Mouse (Mus musculus) hindbrain, embryonic 11.5 days (tissue): ENCODE results near the gene Jund. TPM values are rescaled to one million over a fixed set of nuclear protein-coding genes. Genes with fewer than 3 reads are reported as not detected.

Experiments
- ATAC-seq: fragments of 200-750 bp; cut with Nextera tagmentation; 2 replicates; pipeline ENCODE4 v1.8.0; 2017; ENCODE audit warnings: mild to moderate bottlenecking, moderate TSS enrichment, moderate library complexity; ENCODE audit not compliant: low FRiP score
- DNase-seq: peaks from one replicate; pipeline ENCODE4 v3.0.0-alpha.2; 2015; ENCODE audit warnings: low spot score
- H3K27ac ChIP-seq: fragments of 300-500 bp; sonication (generic); 2 replicates; pipeline ENCODE4 v1.5.1; 2014; ENCODE audit warnings: mild to moderate bottlenecking, low read depth, low read length
- H3K27me3 ChIP-seq: fragments of 300-500 bp; sonication (generic); 2 replicates; pipeline ENCODE4 v1.6.1; 2014; ENCODE audit warnings: mild to moderate bottlenecking, low read length, moderate library complexity, mixed read lengths; ENCODE audit not compliant: control insufficient read depth, insufficient read depth
- H3K36me3 ChIP-seq: fragments of 300-500 bp; sonication (generic); 2 replicates; pipeline ENCODE4 v1.6.1; 2014; ENCODE audit warnings: mild to moderate bottlenecking, low read length, moderate library complexity, mixed read lengths; ENCODE audit not compliant: control insufficient read depth, insufficient read depth
- H3K4me1 ChIP-seq: fragments of 300-500 bp; sonication (generic); replicated peaks from 2 replicates; pipeline ENCODE4 v1.6.1; 2014; ENCODE audit warnings: low read length, mixed read lengths; ENCODE audit not compliant: control insufficient read depth, insufficient read depth
- H3K4me2 ChIP-seq: fragments of 300-500 bp; sonication (generic); replicated peaks from 2 replicates; pipeline ENCODE4 v1.6.1; 2014; ENCODE audit warnings: mild to moderate bottlenecking, low read depth, low read length
- H3K4me3 ChIP-seq: fragments of 300-500 bp; sonication (generic); 2 replicates; pipeline ENCODE4 v1.5.1; 2014; ENCODE audit warnings: low read depth, low read length
- H3K9ac ChIP-seq: fragments of 300-500 bp; sonication (generic); 2 replicates; pipeline ENCODE4 v1.6.1; 2014; ENCODE audit warnings: low read depth, low read length
- H3K9me3 ChIP-seq: fragments of 300-500 bp; sonication (generic); 2 replicates; pipeline ENCODE4 v1.6.1; 2016; ENCODE audit warnings: low read length; ENCODE audit not compliant: control insufficient read depth
- WGBS: fragments of 180-500 bp; shearing (Covaris S2); extraction: QIAGEN DNeasy Blood & Tissue Kit; methylation state at CpG from one replicate; pipeline ENCODE4 v1.1.7; 2014; 5-methylcytosine and 5-hydroxymethylcytosine counted together
- polyA plus RNA-seq: library from polyadenylated mRNA; unstranded; fragments of >200 nt; fragmentation: Nextera tagmentation; extraction: Ambion mirVana; gene quantifications from 2 replicates; pipeline ENCODE4 v1.2.1, GENCODE M21; 2014

Gene Jund
- polyA plus RNA-seq, 1 experiment from 2014 or later = 126 TPM

DNA sequence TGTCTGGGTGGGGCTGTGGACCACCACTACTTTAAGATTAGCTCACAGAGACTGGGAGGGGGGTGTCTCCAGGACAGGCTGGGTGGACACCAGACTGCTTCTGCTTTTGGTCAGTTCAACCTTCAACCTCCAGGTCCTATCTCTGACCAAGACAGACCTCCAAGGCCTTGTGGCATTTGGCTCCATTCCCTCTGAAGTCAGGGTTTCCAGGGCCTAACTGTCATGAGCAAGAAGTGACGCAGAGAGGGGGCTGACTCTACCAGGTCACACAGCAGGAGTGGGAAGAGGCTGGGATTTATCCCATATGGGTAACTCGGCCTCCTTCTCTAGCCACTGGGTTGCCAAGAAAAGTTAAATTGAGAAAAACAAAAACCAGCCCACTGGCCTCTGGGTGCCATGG is 41.0 kb upstream of the Jund start:
- ATAC-seq (no peak), DNase-seq (no peak)
- Histone ChIP-seq H3K36me3 (0 out of 2 replicates have a peak, but pooled peaks cover 7% of the 10 kb centered on the region), H3K9ac (peak overlapping the region; percentile 84), H3K4me1 (peaks cover 8% of the 10 kb centered on the region), H3K27me3 (no peaks in the 10 kb centered on the region), H3K9me3 (no peaks in the 10 kb centered on the region), H3K27ac (peak overlapping the region; percentile 98), H3K4me2 (peak overlapping the region; percentile 56), H3K4me3 (peak overlapping the region; percentile 79)
- 71% methylated on average over 2 of the region's 2 CpGs for WGBS

DNA sequence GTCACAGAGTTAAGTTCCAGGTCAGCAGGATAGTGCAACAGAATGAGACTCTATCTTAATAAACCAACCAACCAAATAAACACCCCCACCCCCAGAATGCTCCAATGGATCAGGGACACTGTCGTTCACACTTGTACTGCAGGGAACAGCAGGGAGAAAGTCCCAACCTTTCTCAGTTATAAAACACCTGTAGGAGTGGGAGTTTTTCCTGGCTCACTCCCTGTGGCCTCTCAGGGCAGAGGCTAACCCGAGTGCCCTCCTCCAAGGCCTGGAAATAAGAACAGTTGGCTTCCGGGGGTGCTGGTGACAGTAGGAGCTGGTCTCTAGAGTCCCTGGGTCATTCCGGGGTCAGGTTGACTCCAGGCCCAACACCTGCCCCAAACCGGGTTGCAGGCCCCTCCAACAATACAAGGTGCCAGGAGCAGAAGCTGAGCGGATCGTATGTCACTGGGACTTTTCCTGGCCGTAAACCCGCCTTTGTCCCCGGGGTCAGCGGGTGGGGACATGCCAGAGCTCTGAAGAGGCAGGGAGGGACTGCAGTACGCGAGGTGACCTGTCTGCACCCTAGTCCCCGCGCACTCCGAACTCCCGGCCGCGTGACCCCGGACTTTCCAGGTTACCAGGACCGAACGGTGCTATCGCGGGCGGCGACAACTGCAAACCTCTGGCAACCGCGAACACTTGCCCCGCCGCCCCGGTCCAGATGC is 39.7 kb upstream of the Jund start:
- Histone ChIP-seq H3K9me3 (no peaks in the 10 kb centered on the region), H3K27me3 (no peaks in the 10 kb centered on the region), H3K4me3 (peak overlapping the region; percentile 79), H3K4me1 (peaks cover 8% of the 10 kb centered on the region), H3K36me3 (0 out of 2 replicates have a peak, but pooled peaks cover 6% of the 10 kb centered on the region), H3K27ac (peak overlapping the region; percentile 70), H3K9ac (peak overlapping the region; percentile 84), H3K4me2 (peak overlapping the region; percentile 56)
- no peak for DNase-seq
- under 1% methylated on average over 31 of the region's 31 CpGs for WGBS
- ATAC-seq = no peak; the same call in 1 of the 2 replicates

DNA sequence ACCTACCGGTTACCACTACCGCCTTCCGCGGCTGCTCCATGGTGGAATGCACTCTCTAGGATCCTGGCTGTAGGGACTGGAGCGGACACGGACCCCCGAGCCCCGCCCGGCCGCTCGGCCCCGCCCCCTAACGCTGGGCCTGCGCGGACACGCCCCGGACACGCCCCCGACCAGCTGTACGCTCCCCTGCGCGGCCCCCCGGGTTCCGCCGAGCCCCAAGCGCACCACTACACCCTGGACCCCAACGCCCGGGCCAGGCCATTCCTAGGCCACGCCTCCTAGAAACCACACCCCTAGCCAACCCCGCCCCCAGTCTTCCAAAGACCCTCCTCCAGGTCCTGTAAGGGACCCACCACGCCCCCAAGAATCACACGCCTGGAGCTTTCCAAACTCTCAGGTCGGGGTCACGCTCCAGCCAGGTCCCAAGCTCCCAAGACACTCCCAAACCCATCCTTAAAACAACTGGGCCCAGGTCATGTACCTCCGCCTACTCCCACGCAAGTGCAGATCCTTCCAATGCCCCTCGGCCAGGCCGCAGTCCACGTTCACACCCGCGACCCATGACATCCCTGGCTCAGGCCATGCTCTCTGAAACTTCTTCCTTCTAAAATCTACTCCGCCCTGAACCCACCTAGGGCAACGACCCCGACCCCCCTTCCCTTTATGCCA is 39.0 kb upstream of the Jund start:
- peak overlapping the region; percentile 79 for H3K4me3 ChIP-seq
- H3K4me1 ChIP-seq = peaks cover 5% of the 10 kb centered on the region
- DNase-seq (peak; percentile 96), ATAC-seq (peak; percentile 89)
- 0 out of 2 replicates have a peak, but pooled peaks cover under 1% of the 10 kb centered on the region for H3K36me3 ChIP-seq
- under 1% methylated on average over 33 of the region's 44 CpGs for WGBS
- no peaks in the 10 kb centered on the region for H3K9me3 ChIP-seq
- peak overlapping the region; percentile 84 for H3K9ac ChIP-seq
- H3K4me2 ChIP-seq = peak overlapping the region; percentile 56
- H3K27ac ChIP-seq = peak overlapping the region; percentile 70
- no peaks in the 10 kb centered on the region for H3K27me3 ChIP-seq

DNA sequence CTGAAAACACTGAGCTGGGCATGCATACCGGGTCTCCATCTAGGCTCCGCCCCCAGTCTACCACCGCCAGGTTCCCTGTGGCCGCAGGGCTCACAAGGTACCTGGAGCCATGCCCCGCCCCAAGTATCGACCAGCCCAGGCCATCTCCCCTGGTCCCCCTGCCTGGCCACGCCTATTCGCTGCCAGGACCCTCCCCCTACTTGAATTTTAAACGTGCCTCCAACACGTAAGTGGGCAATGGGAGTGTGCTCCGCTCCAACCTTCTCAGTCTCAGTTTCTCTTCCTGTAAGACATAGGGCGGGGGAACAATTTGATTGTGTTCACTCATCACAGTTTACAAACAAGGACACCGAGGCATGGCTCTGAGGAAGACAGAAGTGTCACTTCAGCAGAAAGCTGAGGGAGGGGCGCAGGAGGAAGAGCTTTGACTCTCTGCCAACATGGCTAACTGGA is 38.5 kb upstream of the Jund start, which contains the start of gene Pgpep1:
Gene Pgpep1 (minus strand): TSS at position 116 of the 453 bp plus-strand sequence.
- Histone ChIP-seq H3K4me3 (peak within 1 kb of the TSS; percentile 79), H3K27ac (peak within 1 kb of the TSS; percentile 70), H3K27me3 (no peaks in the 10 kb centered on the region), H3K9me3 (no peaks in the 10 kb centered on the region), H3K9ac (peak within 1 kb of the TSS; percentile 84), H3K36me3 (no peaks in the 10 kb centered on the region), H3K4me1 (peaks cover 5% of the 10 kb centered on the region), H3K4me2 (peak within 1 kb of the TSS; percentile 56)
- ATAC-seq (peak; percentile 39), DNase-seq (peak; percentile 58)
- 8% methylated on average over 14 of the region's 14 CpGs for WGBS

DNA sequence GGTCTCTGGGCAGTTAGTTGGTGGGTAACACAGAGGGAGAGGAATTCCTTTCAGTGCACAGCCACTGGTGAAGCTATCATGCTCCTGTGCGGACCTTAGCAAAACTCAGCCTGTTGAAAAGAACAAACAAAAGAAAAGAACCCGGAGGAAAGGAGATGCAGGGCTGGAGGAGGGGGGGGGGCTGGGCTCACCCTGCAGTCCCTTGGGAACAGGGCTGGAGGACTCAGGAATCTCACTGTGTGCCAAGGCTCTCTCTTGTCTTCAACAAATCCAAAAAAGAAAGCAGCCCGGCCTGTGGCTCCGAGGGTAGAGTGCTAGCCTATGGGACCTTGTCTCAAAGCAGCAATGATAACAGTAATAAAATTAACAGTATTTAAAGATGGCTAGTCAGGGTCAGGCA is 35.1 kb upstream of the Jund start:
- DNase-seq = no peak
- Histone ChIP-seq H3K36me3 (no peaks in the 10 kb centered on the region), H3K9ac (no peak overlapping the region), H3K27me3 (no peaks in the 10 kb centered on the region), H3K4me1 (no peaks in the 10 kb centered on the region; the same call in 1 of the 2 replicates), H3K9me3 (no peaks in the 10 kb centered on the region), H3K4me2 (no peak overlapping the region), H3K4me3 (no peak overlapping the region), H3K27ac (no peak overlapping the region)
- ATAC-seq = no peak
- WGBS = 49% methylated on average over 4 of the region's 4 CpGs

DNA sequence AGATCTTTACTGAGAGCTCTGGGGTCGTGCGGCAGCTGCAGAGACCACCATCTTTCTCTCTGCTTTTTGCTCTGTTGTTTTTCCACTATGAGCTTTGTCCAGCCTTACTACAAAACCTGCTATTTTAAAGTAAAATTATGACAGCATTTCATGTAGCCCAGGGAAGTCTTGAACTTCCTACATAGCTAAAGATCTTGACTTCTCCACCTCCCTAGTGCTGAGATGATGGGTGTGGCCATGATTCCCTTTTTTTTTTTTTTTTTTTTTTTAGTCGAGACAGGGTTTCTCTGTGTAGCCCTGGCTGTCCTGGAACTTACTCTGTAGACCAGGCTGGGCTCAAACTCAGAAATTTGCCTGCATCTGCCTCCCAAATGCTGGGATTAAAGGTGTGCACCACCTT is 34.1 kb upstream of the Jund start:
- Histone ChIP-seq H3K4me3 (no peak overlapping the region), H3K36me3 (no peaks in the 10 kb centered on the region), H3K27me3 (no peaks in the 10 kb centered on the region), H3K9ac (no peak overlapping the region), H3K9me3 (no peaks in the 10 kb centered on the region), H3K4me1 (no peaks in the 10 kb centered on the region), H3K4me2 (no peak overlapping the region), H3K27ac (no peak overlapping the region)
- 66% methylated on average over 3 of the region's 3 CpGs for WGBS
- ATAC-seq = no peak
- no peak for DNase-seq

DNA sequence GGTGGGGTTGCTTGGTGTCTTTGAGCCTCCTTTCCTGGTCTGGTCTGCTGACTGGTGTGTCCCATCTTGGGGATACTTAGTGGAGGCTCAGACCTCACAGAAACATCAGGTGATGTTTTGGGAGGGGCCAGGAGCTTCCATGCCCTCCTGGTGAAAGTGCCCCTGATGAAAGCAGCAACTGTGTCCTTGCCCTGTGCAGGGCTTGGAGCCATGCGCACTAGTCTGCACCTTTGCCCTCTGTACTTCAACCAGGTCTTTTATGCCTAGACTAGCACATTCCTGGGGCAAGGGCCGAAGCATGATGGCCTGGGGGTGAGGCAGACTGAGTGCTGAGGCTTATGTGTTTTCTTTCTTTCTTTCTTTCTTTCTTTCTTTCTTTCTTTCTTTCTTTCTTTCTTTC is 33.1 kb upstream of the Jund start:
- WGBS = 67% methylated on average over 2 of the region's 2 CpGs
- no peak overlapping the region for H3K9ac ChIP-seq
- ATAC-seq (no peak), DNase-seq (no peak)
- H3K4me3 ChIP-seq = no peak overlapping the region
- no peaks in the 10 kb centered on the region for H3K27me3 ChIP-seq
- H3K27ac ChIP-seq = no peak overlapping the region
- no peaks in the 10 kb centered on the region for H3K36me3 ChIP-seq
- no peaks in the 10 kb centered on the region for H3K4me1 ChIP-seq
- H3K9me3 ChIP-seq = no peaks in the 10 kb centered on the region
- H3K4me2 ChIP-seq = no peak overlapping the region

DNA sequence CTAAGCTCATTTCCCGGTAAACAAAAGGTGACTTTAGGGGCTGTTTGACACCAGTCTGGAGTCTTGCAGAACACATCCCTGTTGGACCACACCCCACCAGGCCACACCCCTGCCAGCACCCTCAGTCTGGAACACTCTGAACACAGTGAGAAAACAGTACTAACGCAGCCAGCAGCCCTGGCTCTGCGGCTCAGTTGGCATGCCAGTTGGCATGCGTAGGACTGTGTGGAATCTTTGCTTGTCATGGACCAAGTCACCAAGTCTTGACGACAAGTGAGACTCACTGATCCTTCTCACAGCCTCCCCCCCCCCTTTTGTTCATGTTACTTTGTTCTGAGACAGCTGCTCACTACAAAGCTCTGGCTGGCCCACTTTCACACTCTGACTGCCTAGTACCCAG is 31.7 kb upstream of the Jund start:
- H3K27me3 ChIP-seq = no peaks in the 10 kb centered on the region
- H3K9ac ChIP-seq = no peak overlapping the region
- no peak overlapping the region for H3K27ac ChIP-seq
- ATAC-seq = no peak
- H3K36me3 ChIP-seq = no peaks in the 10 kb centered on the region
- no peak overlapping the region for H3K4me3 ChIP-seq
- DNase-seq = no peak
- 79% methylated on average over 5 of the region's 5 CpGs for WGBS
- no peaks in the 10 kb centered on the region for H3K4me1 ChIP-seq
- no peak overlapping the region for H3K4me2 ChIP-seq
- H3K9me3 ChIP-seq = no peaks in the 10 kb centered on the region
